Mouse (Mus musculus): ENCODE results near the gene Misp.

Misp gene

GRCm38 (mm10) chr10:79822372-79822771 lies 1.6 kb downstream of the Misp start:
- DNase-seq (ENCODE audit: low spot score in 2 of 2): no peak

GRCm38 (mm10) chr10:79823011-79823410 lies 2.2 kb downstream of the Misp start:
- DNase-seq (ENCODE audit: low spot score in 2 of 2): no peak

- no peak for DNase-seq (ENCODE audit: low spot score in 2 of 2)
Observed at GRCm38 (mm10) chr10:79824413-79824812, 3.6 kb downstream of the Misp start.

GRCm38 (mm10) chr10:79831583-79831982 lies 10.8 kb downstream of the Misp start:
- DNase-seq (ENCODE audit: low spot score in 2 of 2): no peak

GRCm38 (mm10) chr10:79832026-79832785 lies 11.4 kb downstream of the Misp start:
- DNase-seq (ENCODE audit: low spot score in 2 of 2): no peak

GRCm38 (mm10) chr10:79832786-79833181 lies 12.0 kb downstream of the Misp start:
- DNase-seq (ENCODE audit: low spot score in 2 of 2): no peak

GRCm38 (mm10) chr10:79834769-79835398 lies 14.1 kb downstream of the Misp start:
- peak; percentile 68 to 82 for DNase-seq (ENCODE audit: low spot score in 2 of 2)

- no peak for DNase-seq (ENCODE audit: low spot score in 2 of 2)
Observed at GRCm38 (mm10) chr10:79836918-79837317, 16.1 kb downstream of the Misp start.

GRCm38 (mm10) chr10:79838151-79838550 lies 17.4 kb downstream of the Misp start:
- no peak for DNase-seq (ENCODE audit: low spot score in 2 of 2)

GRCm38 (mm10) chr10:79840091-79840490 lies 19.3 kb downstream of the Misp start:
- no peak for DNase-seq (ENCODE audit: low spot score in 2 of 2)

GRCm38 (mm10) chr10:79840644-79841551 lies 20.1 kb downstream of the Misp start:
- DNase-seq (ENCODE audit: low spot score in 2 of 2): peak in 1 of 2 experiments; percentile 77

- DNase-seq (ENCODE audit: low spot score in 2 of 2): no peak
Observed at GRCm38 (mm10) chr10:79842322-79842721, 21.5 kb downstream of the Misp start.

- DNase-seq (ENCODE audit: low spot score in 2 of 2): peak in 1 of 2 experiments; percentile 28
Observed at GRCm38 (mm10) chr10:79843476-79843875, 22.7 kb downstream of the Misp start.

GRCm38 (mm10) chr10:79846553-79846952 lies 25.8 kb downstream of the Misp start:
- DNase-seq (ENCODE audit: low spot score in 2 of 2): no peak

- DNase-seq (ENCODE audit: low spot score in 2 of 2): no peak
Observed at GRCm38 (mm10) chr10:79849941-79850628, 29.3 kb downstream of the Misp start.

GRCm38 (mm10) chr10:79851653-79852052 lies 30.9 kb downstream of the Misp start:
- no peak for DNase-seq (ENCODE audit: low spot score in 2 of 2)

GRCm38 (mm10) chr10:79852107-79852789 lies 31.5 kb downstream of the Misp start:
- no peak for DNase-seq (ENCODE audit: low spot score in 2 of 2)

- no peak for DNase-seq (ENCODE audit: low spot score in 2 of 2)
Observed at GRCm38 (mm10) chr10:79852827-79853226, 32.0 kb downstream of the Misp start.

GRCm38 (mm10) chr10:79853392-79853791 lies 32.6 kb downstream of the Misp start:
- peak; percentile 98 to 99 for DNase-seq (ENCODE audit: low spot score in 2 of 2)

GRCm38 (mm10) chr10:79853860-79854795 lies 33.3 kb downstream of the Misp start, which contains the start of gene Ptbp1:
TSS of gene Ptbp1 (plus strand) at chr10:79854427.
- DNase-seq (ENCODE audit: low spot score in 2 of 2): peak; percentile 99 to 100

Data from urinary bladder, postnatal 4 days (tissue).